Mouse (Mus musculus): ENCODE data around the gene Gm4027. TPM values are rescaled to one million over a fixed set of nuclear protein-coding genes. Genes with fewer than 3 reads are reported as not detected.
"Not testable (repeated sequence)": the region's sequence is repeated elsewhere in the genome, so short reads cannot be mapped to it uniquely, and the experiment has no call there.

Gene Gm4027
- polyA plus RNA-seq (2012; fragmentation: generic; extraction: Trizol) = 0.23 TPM
- long read RNA-seq, experiment 1 = 0 reads
- long read RNA-seq, experiment 2, partial matches to known transcripts = 0 of 1 reads
- long read RNA-seq, experiment 2, other reads (novel, unspliced or antisense) = 0 of 1 reads

DNA sequence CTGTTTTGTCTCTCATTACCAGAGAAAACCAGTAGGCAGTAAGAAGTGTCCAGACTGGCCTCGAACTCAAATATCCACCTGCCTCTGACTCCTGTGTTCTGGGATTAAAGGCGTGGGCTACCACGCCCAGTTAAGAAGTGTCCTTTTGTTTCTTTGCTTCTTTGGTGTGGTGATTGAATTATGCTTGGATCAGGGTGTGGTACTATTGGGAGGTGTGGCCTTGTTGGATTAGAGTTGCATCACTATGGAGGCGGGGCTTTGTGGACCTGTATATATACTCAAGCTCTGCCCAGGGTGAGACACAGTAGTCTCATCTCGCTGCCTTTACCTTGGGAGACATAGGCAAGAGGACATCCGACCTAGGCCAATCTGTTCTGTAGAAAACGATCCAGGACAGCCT lies at the start of gene Gm4027:
TSS of gene Gm4027 (plus strand) at position 301 of the 400 bp plus-strand sequence.
- H3K79me3 ChIP-seq (ENCODE audit: low read depth); H3K36me3 ChIP-seq (ENCODE audit: control insufficient read depth, insufficient read depth); H3K27me3 ChIP-seq (ENCODE audit: control insufficient read depth, insufficient read depth, insufficient read length); H3K4me3 ChIP-seq (ENCODE audit: insufficient read depth, poor library complexity, severe bottlenecking); H3ac ChIP-seq (ENCODE audit: control insufficient read depth, insufficient read length, low read depth); H3K79me2 ChIP-seq (ENCODE audit: control insufficient read depth, insufficient read depth): not testable (repeated sequence)

DNA sequence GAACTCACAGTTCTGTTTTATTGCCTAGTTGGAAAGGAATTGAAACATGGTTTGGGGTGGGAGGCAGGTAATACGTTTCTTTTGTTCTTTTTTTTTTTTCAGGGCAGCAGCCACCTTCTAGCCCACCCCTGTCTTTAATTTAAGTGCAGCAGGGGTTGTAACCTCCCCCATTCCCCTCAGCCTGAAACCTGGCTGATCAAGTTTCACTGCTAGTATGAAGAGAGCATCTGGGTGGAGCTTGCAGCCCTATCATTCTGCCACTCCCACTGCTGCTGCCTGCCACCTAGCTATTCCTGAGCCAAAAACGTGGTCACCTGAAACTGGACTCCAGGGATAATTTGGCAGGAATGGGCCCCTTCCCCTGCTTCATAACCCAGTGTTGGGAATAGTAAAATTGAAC lies 17.3 kb upstream of the Gm4027 start:
- not testable (repeated sequence) for H3K79me3 ChIP-seq (ENCODE audit: low read depth); H3K27me3 ChIP-seq (ENCODE audit: control insufficient read depth, insufficient read depth, insufficient read length); H3K4me3 ChIP-seq (ENCODE audit: insufficient read depth, poor library complexity, severe bottlenecking); H3K79me2 ChIP-seq (ENCODE audit: control insufficient read depth, insufficient read depth); H3K36me3 ChIP-seq (ENCODE audit: control insufficient read depth, insufficient read depth); H3ac ChIP-seq (ENCODE audit: control insufficient read depth, insufficient read length, low read depth)

DNA sequence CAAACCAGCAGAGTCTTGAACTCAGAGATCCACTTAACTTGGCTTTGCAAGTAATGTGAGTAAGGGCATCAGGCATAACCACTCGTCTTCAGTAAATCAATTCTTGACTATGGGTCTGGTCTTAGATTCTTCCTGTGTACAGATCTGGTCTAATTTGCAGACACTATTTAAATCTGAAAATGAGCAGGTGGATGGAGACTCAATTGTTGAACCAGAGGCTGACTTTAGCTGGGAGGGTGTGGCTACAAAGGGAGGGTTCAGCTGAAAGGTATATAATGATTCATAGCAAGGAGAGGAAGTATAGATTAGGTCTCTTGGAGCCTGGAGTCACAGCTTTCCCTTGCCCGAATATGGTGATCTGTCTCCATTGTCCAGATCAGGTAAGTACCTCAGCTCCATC lies 16.3 kb upstream of the Gm4027 start, which contains the start of gene Oog1:
TSS of gene Oog1 (plus strand) at position 301 of the 400 bp plus-strand sequence.
- H3K79me2 ChIP-seq (ENCODE audit: control insufficient read depth, insufficient read depth); H3K27me3 ChIP-seq (ENCODE audit: control insufficient read depth, insufficient read depth, insufficient read length); H3K4me3 ChIP-seq (ENCODE audit: insufficient read depth, poor library complexity, severe bottlenecking); H3ac ChIP-seq (ENCODE audit: control insufficient read depth, insufficient read length, low read depth); H3K36me3 ChIP-seq (ENCODE audit: control insufficient read depth, insufficient read depth); H3K79me3 ChIP-seq (ENCODE audit: low read depth): not testable (repeated sequence)

GRCm38 (mm10) chr12:87644520-87644919 lies 25.9 kb downstream of the Gm4027 start, which contains the start of gene Gm16381:
Gm16381 (minus strand) TSS chr12:87644620.
- not testable (repeated sequence) for H3K79me3 ChIP-seq (ENCODE audit: low read depth); H3ac ChIP-seq (ENCODE audit: control insufficient read depth, insufficient read length, low read depth); H3K79me2 ChIP-seq (ENCODE audit: control insufficient read depth, insufficient read depth); H3K27me3 ChIP-seq (ENCODE audit: control insufficient read depth, insufficient read depth, insufficient read length); H3K4me3 ChIP-seq (ENCODE audit: insufficient read depth, poor library complexity, severe bottlenecking); H3K36me3 ChIP-seq (ENCODE audit: control insufficient read depth, insufficient read depth)

DNA sequence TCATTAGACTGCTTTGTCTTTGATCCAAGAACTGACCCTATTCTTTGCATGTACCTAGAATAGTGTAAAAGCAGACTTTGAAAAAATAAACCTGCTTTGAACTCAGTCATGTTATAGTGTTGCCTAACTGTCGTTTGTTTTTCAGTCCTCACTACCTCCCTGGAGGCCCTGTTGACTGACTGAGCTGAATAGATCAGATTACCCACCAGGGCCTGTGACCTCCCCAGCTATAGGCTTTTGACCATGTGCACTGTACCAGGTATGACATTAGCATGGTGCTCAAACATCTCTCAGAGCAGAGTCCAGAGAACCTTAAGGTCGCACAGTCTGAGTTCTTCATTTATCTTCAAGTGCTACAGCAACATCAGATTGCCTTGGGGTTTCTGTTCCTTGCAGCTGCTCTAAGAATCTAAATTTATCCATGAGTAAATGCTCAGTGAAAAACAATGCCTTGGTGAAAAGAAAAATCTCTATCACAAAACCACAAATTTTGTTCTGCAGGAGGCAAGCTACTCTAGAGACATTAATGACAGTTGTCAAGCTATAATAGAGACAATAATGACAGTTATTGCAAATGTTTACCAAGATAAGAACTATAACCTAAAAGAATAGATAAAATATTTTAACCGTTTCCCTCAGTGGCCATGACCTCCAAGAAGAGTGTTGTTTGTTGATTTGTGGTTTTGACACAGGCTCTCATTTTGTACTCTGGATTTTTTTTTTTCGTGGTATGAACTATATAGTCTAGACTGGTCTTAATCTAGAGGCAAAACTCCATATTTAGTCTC lies 34.4 kb downstream of the Gm4027 start:
- not testable (repeated sequence) for H3ac ChIP-seq (ENCODE audit: control insufficient read depth, insufficient read length, low read depth); H3K79me3 ChIP-seq (ENCODE audit: low read depth); H3K27me3 ChIP-seq (ENCODE audit: control insufficient read depth, insufficient read depth, insufficient read length); H3K36me3 ChIP-seq (ENCODE audit: control insufficient read depth, insufficient read depth); H3K4me3 ChIP-seq (ENCODE audit: insufficient read depth, poor library complexity, severe bottlenecking); H3K79me2 ChIP-seq (ENCODE audit: control insufficient read depth, insufficient read depth)

Other genes starting within 250 kb of the Gm4027 start
- 44.7 TPM for gene Sptlc2, start 230.5 kb upstream of the Gm4027 start, polyA plus RNA-seq (2012; fragmentation: generic; extraction: Trizol)
- 84.9 TPM for gene Slirp, start 175.0 kb upstream of the Gm4027 start, polyA plus RNA-seq (2012; fragmentation: generic; extraction: Trizol)
- gene Alkbh1, start 174.9 kb upstream of the Gm4027 start, polyA plus RNA-seq (2012; fragmentation: generic; extraction: Trizol) = 12.7 TPM
- 41.7 TPM for gene Snw1, start 146.6 kb upstream of the Gm4027 start, polyA plus RNA-seq (2012; fragmentation: generic; extraction: Trizol)
- not detected for gene Gm5788, start 124.1 kb upstream of the Gm4027 start, polyA plus RNA-seq (2012; fragmentation: generic; extraction: Trizol)
- gene Gm8300, start 104.6 kb upstream of the Gm4027 start, polyA plus RNA-seq (2012; fragmentation: generic; extraction: Trizol) = 0.05 TPM
- gene Oog1, start 16.2 kb upstream of the Gm4027 start, polyA plus RNA-seq (2012; fragmentation: generic; extraction: Trizol) = 0.27 TPM
- gene Gm16381, start 25.8 kb downstream of the Gm4027 start, polyA plus RNA-seq (2012; fragmentation: generic; extraction: Trizol) = not detected
- not detected for gene Gm21319, start 156.9 kb downstream of the Gm4027 start, polyA plus RNA-seq (2012; fragmentation: generic; extraction: Trizol)
- not detected for gene Gm21936, start 176.6 kb downstream of the Gm4027 start, polyA plus RNA-seq (2012; fragmentation: generic; extraction: Trizol)
- gene BB287469, start 197.7 kb downstream of the Gm4027 start, polyA plus RNA-seq (2012; fragmentation: generic; extraction: Trizol) = not detected
- gene Gm2001, start 223.5 kb downstream of the Gm4027 start, polyA plus RNA-seq (2012; fragmentation: generic; extraction: Trizol) = not detected

All from C2C12 (cell line).